Mouse (Mus musculus) layer of hippocampus, adult 2 months (tissue): Measurements from ENCODE around the gene Ctnnbl1. TPM values are rescaled to one million over a fixed set of nuclear protein-coding genes. Genes with fewer than 3 reads are reported as not detected.

ENCODE experiments used
- DNase-seq, 2 experiments: peaks; one replicate each; pipeline ENCODE4 v3.0.0; 2022; ENCODE audit warnings: low spot score in 2 of 2
- H3K27ac ChIP-seq: fragments of 200-600 bp; 2 replicates; pipeline ENCODE4 v1.8.1; 2022
- H3K4me3 ChIP-seq: fragments of 200-600 bp; 2 replicates; pipeline ENCODE4 v1.8.1; 2022; ENCODE audit warnings: mild to moderate bottlenecking
- CTCF ChIP-seq: fragments of 200-600 bp; conservative IDR thresholded peaks from 2 replicates; pipeline ENCODE4 v1.8.1; 2022; ENCODE audit warnings: antibody characterized with exemption, mild to moderate bottlenecking, moderate library complexity
- total RNA-seq, 2 experiments: library from RNA; stranded (reverse); gene quantifications; 2 replicates each; pipeline ENCODE4 v1.2.3; 2021

The Ctnnbl1 gene
- total RNA-seq, 2 experiments from 2014 or later = 29.2 to 32.8 TPM

GRCm38 (mm10) chr2:157927397-157927796, 190.2 kb downstream of the Ctnnbl1 start:
- no peak for DNase-seq
- H3K4me3 ChIP-seq = 0 out of 2 replicates have a peak overlapping the region, but pooled peaks have one; percentile 17

GRCm38 (mm10) chr2:157927815-157928214, 190.6 kb downstream of the Ctnnbl1 start:
- TF ChIP-seq CTCF = no peak
- DNase-seq = no peak
- no peak overlapping the region for H3K4me3 ChIP-seq
- 0 out of 2 replicates have a peak overlapping the region, but pooled peaks have one; percentile 11 for H3K27ac ChIP-seq

More at GRCm38 (mm10) chr2:157927397-157927796, 190.2 kb downstream of the Ctnnbl1 start:
- H3K27ac ChIP-seq = peak overlapping the region; percentile 11; the same call in 1 of the 2 replicates
- TF ChIP-seq CTCF = no peak

GRCm38 (mm10) chr2:157932655-157933054, 195.5 kb downstream of the Ctnnbl1 start:
- no peak for DNase-seq
- TF ChIP-seq CTCF = peak; percentile 42

GRCm38 (mm10) chr2:157935444-157936171, 198.4 kb downstream of the Ctnnbl1 start:
- no peak for DNase-seq
- no peak overlapping the region for H3K4me3 ChIP-seq
- no peak for TF ChIP-seq CTCF
- H3K27ac ChIP-seq = no peak overlapping the region

More at GRCm38 (mm10) chr2:157932655-157933054, 195.5 kb downstream of the Ctnnbl1 start:
- no peak overlapping the region for H3K4me3 ChIP-seq
- no peak overlapping the region for H3K27ac ChIP-seq

GRCm38 (mm10) chr2:157936676-157937075, 199.5 kb downstream of the Ctnnbl1 start:
- Histone ChIP-seq H3K4me3 (no peak overlapping the region), H3K27ac (no peak overlapping the region)
- no peak for DNase-seq
- TF ChIP-seq CTCF = peak; percentile 51

- TF ChIP-seq CTCF = no peak
- Histone ChIP-seq H3K4me3 (no peak overlapping the region), H3K27ac (no peak overlapping the region)
- no peak for DNase-seq
Measured at GRCm38 (mm10) chr2:157940586-157941185, 203.5 kb downstream of the Ctnnbl1 start.

Other genes starting within 250 kb of the Ctnnbl1 start
- gene Nnat, start 177.3 kb upstream of the Ctnnbl1 start, total RNA-seq = 100 to 1,000 TPM; 437 to 558 TPM
- gene Blcap, start 166.1 kb upstream of the Ctnnbl1 start, total RNA-seq = 100 to 1,000 TPM; 131 to 139 TPM
- gene Vstm2l, start 177.3 kb downstream of the Ctnnbl1 start, total RNA-seq = 100 to 1,000 TPM; 110 to 112 TPM